Mouse (Mus musculus) cerebellum, adult 18-20 months (tissue): ENCODE measurements around the gene Ube2u.

Experiments
- DNase-seq, 2 experiments: peaks; one replicate each; pipeline ENCODE4 v3.0.0; 2021

Ube2u gene

GRCm38 (mm10) chr4:100553296-100553695 is 74.6 kb downstream of the Ube2u start:
- no peak for DNase-seq

DNA sequence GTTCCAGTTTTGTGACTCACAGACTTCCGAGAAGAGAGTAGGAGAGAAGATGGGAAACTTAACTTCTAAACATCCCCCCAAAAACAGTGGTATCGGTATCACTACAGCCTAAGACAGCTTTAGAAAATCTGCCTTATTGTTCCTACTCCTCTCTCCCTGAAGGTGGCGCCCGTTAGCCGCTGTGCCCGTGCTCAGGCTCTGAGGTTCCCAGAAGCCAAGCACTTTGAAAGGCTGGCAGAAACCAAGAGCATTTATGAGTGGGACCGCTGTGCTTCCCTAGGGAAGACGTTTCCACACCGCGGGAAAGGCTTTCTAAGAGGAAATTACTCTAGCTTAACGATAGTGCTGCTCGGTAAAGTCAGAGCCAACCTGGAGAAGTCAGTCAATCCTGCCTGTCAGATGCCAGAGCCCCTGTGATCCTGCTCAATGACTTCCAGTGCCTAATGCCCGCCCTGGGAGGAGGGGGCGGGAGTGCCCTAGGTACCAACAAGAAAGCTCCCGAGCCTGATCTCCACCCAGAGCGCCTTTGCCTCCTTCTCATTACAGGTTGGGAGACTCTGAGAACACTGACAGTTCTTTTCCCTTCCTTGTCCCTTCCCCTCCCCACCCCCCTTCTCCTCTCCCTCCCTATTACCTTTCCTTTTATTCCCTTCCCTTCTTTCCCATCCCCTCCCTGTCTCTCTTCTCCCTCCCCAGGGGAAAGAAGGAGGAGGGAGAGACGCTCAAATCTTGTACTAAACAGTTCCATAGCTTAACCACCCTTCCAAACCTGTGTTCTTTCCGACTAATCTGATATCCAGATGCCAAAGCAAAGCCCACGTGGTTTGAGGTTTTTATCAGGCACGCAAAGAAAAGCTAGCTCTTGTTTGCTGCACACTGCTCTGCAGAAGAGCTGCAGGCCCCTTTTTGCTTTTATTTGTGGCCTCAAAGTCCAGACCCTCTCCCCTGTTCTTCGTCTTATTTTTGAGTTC is 109.9 kb downstream of the Ube2u start:
- peak; percentile 57 to 73 for DNase-seq

DNA sequence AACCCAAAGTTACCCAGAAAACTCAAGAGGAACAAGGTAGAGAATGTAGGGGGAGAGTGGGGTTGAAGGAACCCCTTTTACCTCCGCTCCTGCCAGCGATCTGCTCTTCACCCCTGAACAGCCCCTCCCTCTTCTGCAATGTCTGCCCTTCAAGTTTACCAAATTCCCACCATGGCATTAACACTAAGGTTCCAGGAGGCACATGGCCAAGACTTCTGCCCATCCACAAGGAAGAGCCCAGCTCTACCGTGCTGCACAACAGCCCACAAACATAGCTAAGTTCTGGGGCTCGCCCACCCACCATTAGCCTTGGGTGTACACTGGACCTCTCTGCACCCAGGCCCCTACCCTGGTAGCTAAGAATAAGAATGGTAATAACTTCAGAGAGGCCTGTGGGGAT is 117.1 kb downstream of the Ube2u start:
- no peak for DNase-seq

GRCm38 (mm10) chr4:100596630-100597029 is 118.0 kb downstream of the Ube2u start:
- DNase-seq, result peak in 1 of 2 experiments; percentile 10

DNA sequence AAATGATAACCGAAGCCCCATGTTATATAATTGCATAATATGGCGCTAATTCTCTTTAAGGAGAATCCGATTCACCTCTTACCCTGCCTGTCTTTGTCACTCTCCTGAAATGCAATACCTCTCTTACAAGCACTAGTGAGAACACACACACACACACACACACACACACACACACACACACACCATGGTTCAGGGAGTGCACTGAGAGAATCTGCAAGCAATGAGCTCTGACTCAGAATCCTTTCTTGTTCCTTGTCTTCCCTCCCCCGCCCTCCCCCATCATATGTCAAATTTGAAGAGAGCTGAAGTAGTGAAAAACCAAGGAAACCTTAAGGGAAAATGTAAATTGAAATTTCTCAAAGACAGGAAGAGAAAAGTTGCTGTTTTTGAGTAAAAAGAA is 118.4 kb downstream of the Ube2u start:
- DNase-seq, result no peak
